Mouse (Mus musculus) neutrophil, adult 65 days (primary cell): ENCODE data around the gene Cpne7. TPM values are rescaled to one million over a fixed set of nuclear protein-coding genes. Genes with fewer than 3 reads are reported as not detected.

Experiments
- total RNA-seq: library from RNA; stranded (reverse); gene quantifications from 2 replicates; pipeline ENCODE4 v1.2.4, GENCODE M21; 2023

Gene Cpne7
- 0.19 TPM in 1 of 2 replicates, not detected in the other for total RNA-seq

GRCm38 (mm10) chr8:123117127-123117731, at the start of gene Cpne7:
Cpne7 (plus strand) TSS chr8:123117374.

DNA sequence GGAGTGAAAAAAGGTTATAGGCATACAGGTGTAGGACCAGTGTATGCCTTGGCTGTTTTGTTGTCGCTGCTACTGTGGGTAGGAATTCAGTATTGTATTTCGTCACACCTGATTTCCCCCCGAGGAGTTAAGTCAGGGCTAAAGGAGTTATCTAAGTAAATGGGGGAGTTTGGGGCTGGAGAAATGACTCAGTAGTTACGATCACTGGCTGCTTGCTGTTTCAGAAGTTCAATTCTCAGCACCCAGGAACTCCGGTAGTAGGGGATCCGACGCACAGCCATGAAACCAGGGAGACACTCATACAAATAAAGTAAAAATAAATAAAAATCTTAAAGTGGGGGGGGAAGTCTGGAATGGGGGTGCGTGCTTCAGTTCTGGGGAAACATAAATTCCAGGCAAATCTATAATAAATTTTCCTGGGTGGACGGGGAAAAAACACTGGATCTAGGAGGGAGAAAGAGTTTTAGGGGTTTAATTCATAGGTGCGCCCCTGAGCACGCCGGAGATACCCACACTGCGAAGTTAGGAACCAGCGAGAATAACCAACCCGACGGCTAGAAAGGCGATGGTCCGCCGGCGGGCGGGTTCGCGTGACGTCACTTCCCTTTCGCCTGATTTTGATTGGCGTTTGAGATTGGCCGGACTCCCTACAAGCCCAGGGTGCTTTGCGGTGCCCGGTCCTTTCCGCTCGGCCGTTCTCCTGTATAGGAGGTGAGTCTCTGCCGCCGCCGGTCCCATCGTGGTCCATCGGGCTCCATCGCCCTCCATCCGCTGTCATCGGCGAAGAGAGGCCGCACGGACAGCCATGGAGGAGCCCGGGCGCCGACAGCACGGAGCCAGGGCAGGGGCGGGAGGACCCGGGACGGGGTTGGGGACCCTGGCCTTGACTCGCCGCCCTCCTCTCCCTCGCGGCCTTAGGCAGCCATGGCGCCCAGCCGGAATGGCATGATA, 15.2 kb upstream of the Cpne7 start, which contains the start of gene Rpl13:
Gene Rpl13, plus strand, starts transcription at position 616 of the 951 bp plus-strand sequence.

DNA sequence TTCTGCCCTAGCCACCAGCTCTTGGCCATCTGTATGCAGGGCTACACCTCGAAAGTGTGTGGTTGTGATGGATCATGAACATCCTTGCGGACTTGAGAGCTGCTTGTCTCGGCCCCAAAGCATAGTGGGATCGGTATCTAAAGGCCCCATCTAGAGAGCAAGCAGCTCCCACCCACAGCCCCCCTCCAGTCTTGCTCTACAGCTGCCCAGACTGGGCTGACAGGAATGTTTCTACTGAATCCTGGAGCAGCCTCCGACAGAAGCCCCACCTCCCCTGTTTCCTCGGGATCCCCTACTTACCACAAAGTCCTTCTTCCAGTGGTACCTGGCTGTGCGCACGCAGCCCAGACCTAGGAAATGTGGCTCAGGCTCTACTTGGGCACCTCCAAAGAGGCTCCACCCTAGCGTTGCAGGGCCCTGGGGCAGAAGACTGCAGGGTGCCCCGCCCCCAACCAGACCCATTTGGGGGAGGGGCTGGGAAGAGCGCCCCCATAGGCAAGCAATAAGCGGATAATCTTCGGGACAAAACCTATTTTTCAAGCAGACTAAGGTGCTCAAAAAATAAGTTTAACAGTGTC, 40.8 kb downstream of the Cpne7 start, which contains the start of gene Sult5a1:
Gene Sult5a1, minus strand, starts transcription at position 428 of the 578 bp plus-strand sequence.

Other genes starting within 250 kb of the Cpne7 start
- 131 and 198 TPM in 2 replicates for gene Ankrd11, start 75.1 kb upstream of the Cpne7 start, total RNA-seq
- gene Spg7, start 54.4 kb upstream of the Cpne7 start, total RNA-seq: 28.2 and 36.5 TPM in 2 replicates
- gene Rpl13, start 15.0 kb upstream of the Cpne7 start, total RNA-seq: 294 and 314 TPM in 2 replicates
- not detected in 2 replicates for gene Sult5a1, start 40.9 kb downstream of the Cpne7 start, total RNA-seq
- gene Dpep1, start 68.9 kb downstream of the Cpne7 start, total RNA-seq: not detected in 2 replicates
- gene Chmp1a, start 95.4 kb downstream of the Cpne7 start, total RNA-seq: 64.2 and 98.8 TPM in 2 replicates
- gene Spata33, start 95.5 kb downstream of the Cpne7 start, total RNA-seq: not detected in 2 replicates
- gene Cdk10, start 107.5 kb downstream of the Cpne7 start, total RNA-seq: 17.9 and 19.0 TPM in 2 replicates
- 6.8 and 7.3 TPM in 2 replicates for gene Spata2l, start 118.9 kb downstream of the Cpne7 start, total RNA-seq
- gene Zfp276, start 136.8 kb downstream of the Cpne7 start, total RNA-seq: 29.9 and 40.8 TPM in 2 replicates
- 49.8 and 50.6 TPM in 2 replicates for gene Vps9d1, start 137.0 kb downstream of the Cpne7 start, total RNA-seq
- 32.1 and 42.0 TPM in 2 replicates for gene Fanca, start 201.2 kb downstream of the Cpne7 start, total RNA-seq
- gene Spire2, start 215.3 kb downstream of the Cpne7 start, total RNA-seq: 0.22 and 0.29 TPM in 2 replicates